Mouse (Mus musculus) sigmoid colon, adult 10 weeks (tissue): ENCODE data around the gene Vamp2. TPM values are rescaled to one million over a fixed set of nuclear protein-coding genes. Genes with fewer than 3 reads are reported as not detected.

Experiments used
- polyA plus RNA-seq: library from polyadenylated mRNA; stranded (reverse); fragments of 350-450 nt; fragmentation: Illumina TruSeq; extraction: RNeasy Lipid Tissue Mini Kit (QIAGEN cat#74804); gene quantifications from one replicate; pipeline ENCODE4 v1.2.3, GENCODE M21; 2014; ENCODE audit warnings: low read depth, low replicate concordance

Gene Vamp2
- polyA plus RNA-seq, result 109 TPM

GRCm38 (mm10) chr11:69088103-69088855, at the start of gene Vamp2:
Gene Vamp2, plus strand, starts transcription at chr11:69088490.

GRCm38 (mm10) chr11:69045531-69046394, 42.5 kb upstream of the Vamp2 start, which contains the start of gene Aurkb:
Gene Aurkb, plus strand, starts transcription at chr11:69045647.

GRCm38 (mm10) chr11:69059357-69059974, 28.8 kb upstream of the Vamp2 start, which contains the start of gene Borcs6:
Gene Borcs6, plus strand, starts transcription at chr11:69059717.

GRCm38 (mm10) chr11:69070590-69071222, 17.6 kb upstream of the Vamp2 start, which contains the start of gene Tmem107:
Gene Tmem107, plus strand, starts transcription at chr11:69070806.

GRCm38 (mm10) chr11:69094697-69095429, 6.6 kb downstream of the Vamp2 start, which contains the start of gene Per1:
Gene Per1, plus strand, starts transcription at chr11:69095217.

GRCm38 (mm10) chr11:69120221-69121000, 32.1 kb downstream of the Vamp2 start, which contains the start of gene Hes7:
Gene Hes7, plus strand, starts transcription at chr11:69120404.

GRCm38 (mm10) chr11:69122336-69122951, 34.2 kb downstream of the Vamp2 start, which contains the start of gene 9130213A22Rik:
Gene 9130213A22Rik, minus strand, starts transcription at chr11:69122589.

GRCm38 (mm10) chr11:69125852-69125918, 37.4 kb downstream of the Vamp2 start, which contains the start of gene Aloxe3:
Gene Aloxe3, plus strand, starts transcription at chr11:69125896.

Other genes starting within 250 kb of the Vamp2 start
- 192 TPM for gene Ndel1, start 216.6 kb upstream of the Vamp2 start, polyA plus RNA-seq
- gene Rnf222, start 199.9 kb upstream of the Vamp2 start, polyA plus RNA-seq, result not detected
- 169 TPM for gene Rpl26, start 186.9 kb upstream of the Vamp2 start, polyA plus RNA-seq
- gene Odf4, start 161.4 kb upstream of the Vamp2 start, polyA plus RNA-seq, result not detected
- gene Arhgef15, start 131.0 kb upstream of the Vamp2 start, polyA plus RNA-seq, result 1.7 TPM
- gene Slc25a35, start 120.4 kb upstream of the Vamp2 start, polyA plus RNA-seq, result 53.1 TPM
- gene Rangrf, start 113.3 kb upstream of the Vamp2 start, polyA plus RNA-seq, result 7.5 TPM
- 8.8 TPM for gene Pfas, start 80.0 kb upstream of the Vamp2 start, polyA plus RNA-seq
- 3.0 TPM for gene Ctc1, start 72.6 kb upstream of the Vamp2 start, polyA plus RNA-seq
- gene Aurkb, start 42.8 kb upstream of the Vamp2 start, polyA plus RNA-seq, result 3.5 TPM
- gene Borcs6, start 28.8 kb upstream of the Vamp2 start, polyA plus RNA-seq, result 3.4 TPM
- 1.9 TPM for gene Tmem107, start 17.7 kb upstream of the Vamp2 start, polyA plus RNA-seq
- 0.32 TPM for gene Per1, start 6.7 kb downstream of the Vamp2 start, polyA plus RNA-seq
- not detected for gene Hes7, start 31.9 kb downstream of the Vamp2 start, polyA plus RNA-seq
- gene 9130213A22Rik, start 34.1 kb downstream of the Vamp2 start, polyA plus RNA-seq, result not detected
- 0.22 TPM for gene Aloxe3, start 37.4 kb downstream of the Vamp2 start, polyA plus RNA-seq
- gene Alox12b, start 68.5 kb downstream of the Vamp2 start, polyA plus RNA-seq, result not detected
- gene Alox8, start 109.4 kb downstream of the Vamp2 start, polyA plus RNA-seq, result not detected
- not detected for gene Gucy2e, start 148.5 kb downstream of the Vamp2 start, polyA plus RNA-seq
- 6.8 TPM for gene Cntrob, start 235.3 kb downstream of the Vamp2 start, polyA plus RNA-seq
- gene Trappc1, start 235.5 kb downstream of the Vamp2 start, polyA plus RNA-seq, result 40.4 TPM
- gene Kcnab3, start 237.8 kb downstream of the Vamp2 start, polyA plus RNA-seq, result 0.25 TPM